Mouse (Mus musculus) olfactory bulb, adult 2 months (tissue): ENCODE data around the gene Tmem115.

Source experiments
- CTCF ChIP-seq: fragments of 200-500 bp; IDR thresholded peaks from 2 replicates; pipeline ENCODE4 v1.5.1; 2012; ENCODE audit warnings: low read depth, mild to moderate bottlenecking, low read length, moderate library complexity; ENCODE audit not compliant: insufficient read depth
- POLR2A ChIP-seq: fragments of 200-500 bp; IDR thresholded peaks from 2 replicates; pipeline ENCODE4 v1.6.1; 2012; ENCODE audit warnings: mild to moderate bottlenecking, low read depth, low read length, moderate library complexity; ENCODE audit not compliant: insufficient read depth

GRCm38 (mm10) chr9:107521190-107521589 is 12.6 kb upstream of the Tmem115 start:
- TF ChIP-seq CTCF (no peak), POLR2A (no peak)
